8 mouse cellular contexts compared by ENCODE assay signal in the genomic region with DNA sequence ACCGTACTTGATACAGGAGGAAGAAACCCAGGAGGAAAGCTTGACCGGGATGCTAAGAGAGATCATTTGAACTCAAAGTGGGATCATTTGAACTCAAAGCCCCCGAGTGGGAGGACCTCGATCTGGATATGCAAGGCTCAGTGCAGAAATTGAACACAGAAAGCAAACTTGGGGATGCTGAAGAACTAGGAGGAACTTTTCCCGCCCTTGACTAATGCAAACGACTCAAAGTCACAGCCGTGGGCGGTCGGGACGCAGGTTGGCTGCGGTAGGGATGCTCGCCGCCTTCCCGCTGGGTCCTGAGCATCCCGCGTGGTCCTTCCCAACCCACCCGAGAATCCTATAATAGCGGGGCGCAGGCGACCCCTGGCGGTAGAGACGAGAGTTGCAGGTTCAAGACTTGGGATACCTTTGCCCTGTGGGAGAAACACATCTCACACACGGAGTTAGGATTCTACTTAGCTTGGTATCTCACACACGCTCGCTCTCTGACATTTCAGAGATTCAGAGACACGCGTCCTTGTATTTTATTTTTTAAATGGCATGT. TPM values are rescaled to one million over a fixed set of nuclear protein-coding genes. Genes with fewer than 3 reads are reported as not detected.
DNase-seq lines count a peak whose midpoint lies in the region; ATAC-seq and TF ChIP-seq lines count a peak whose summit lies in the region.

No protein-coding gene starts in this region.

- H3K4me2 ChIP-seq in intestine, postnatal 0 days (replicated peaks; ENCODE audit: low read depth), result peak overlapping the region; percentile 68

- intact Hi-C loops in left cerebral cortex, postnatal 25 days (cut with DNase I), result loop anchor here (1.0 to 2.0 kb wide), 3 partner anchors 42 to 114 kb away; a partner anchor contains a TSS

- no peak overlapping the region for H3K27ac ChIP-seq in intestine, postnatal 0 days (ENCODE audit: low read depth, low read length)

- DNase-seq in adrenal gland, postnatal 10 days, result peak; percentile 91
- DNase-seq in embryo, embryonic 11 days, result peak; percentile 89
- DNase-seq in gastrocnemius, postnatal 4 days (ENCODE audit: low spot score in 2 of 2), result peak; percentile 84
- peak; percentile 89 to 94 for DNase-seq in left cerebral cortex, postnatal 25 days (ENCODE audit: low spot score in 2 of 2)
- DNase-seq in mesoderm, embryonic 11.5 days (ENCODE audit: low read depth, low spot score), result peak; percentile 84
- DNase-seq in right cerebral cortex, postnatal 4 days, result peak; percentile 90
- peak; percentile 67 for DNase-seq in yolk sac, embryonic 10.5 days (ENCODE audit: low spot score)

- WGBS in intestine, postnatal 0 days, result under 1% methylated on average over 27 of the region's 27 CpGs

- peak overlapping the region; percentile 33 for H3K4me3 ChIP-seq in intestine, postnatal 0 days (ENCODE audit: low read depth, low read length)

- no peaks in the 10 kb centered on the region for H3K9me3 ChIP-seq in intestine, postnatal 0 days (ENCODE audit: control insufficient read depth)

- peaks cover 5% of the 10 kb centered on the region; the same call in 1 of the 2 replicates for H3K27me3 ChIP-seq in intestine, postnatal 0 days (replicated peaks; ENCODE audit: control insufficient read depth, insufficient read depth, low read length)

- no peak for ATAC-seq in intestine, postnatal 0 days

- no peak overlapping the region for H3K9ac ChIP-seq in intestine, postnatal 0 days (ENCODE audit: low read depth, low read length)

- H3K4me1 ChIP-seq in intestine, postnatal 0 days (replicated peaks; ENCODE audit: control insufficient read depth, insufficient read depth, low read length), result 0 out of 2 replicates have a peak, but pooled peaks cover 5% of the 10 kb centered on the region

- no peaks in the 10 kb centered on the region for H3K36me3 ChIP-seq in intestine, postnatal 0 days (ENCODE audit: control insufficient read depth, insufficient read depth)

- peak; percentile 98 for TF ChIP-seq CTCF in intestine, postnatal 0 days (IDR thresholded peaks at IDR 0.05; ENCODE audit: low read depth)

RNA-seq across cellular contexts. Expression of a gene that starts 2.0 kb away (rescaled TPM):
- total RNA-seq in adrenal gland, postnatal 10 days (2021), result 10 to 100 TPM; 37.1 to 41.3 TPM
- total RNA-seq in gastrocnemius, postnatal 4 days (2021), result 10 to 100 TPM; 33.1 to 34.5 TPM
- 22.1 and 27.1 TPM in 2 replicates for polyA plus RNA-seq in intestine, postnatal 0 days (2015; fragmentation: Nextera tagmentation; extraction: Ambion mirVana)
- 10 to 100 TPM; 34.1 to 40.5 TPM for total RNA-seq in left cerebral cortex, postnatal 25 days (2021)

RNA-seq across cellular contexts. Expression of a gene that starts 16.7 kb away (rescaled TPM):
- 10 to 100 TPM; 11.5 to 11.7 TPM for total RNA-seq in adrenal gland, postnatal 10 days (2021)
- total RNA-seq in gastrocnemius, postnatal 4 days (2021), result 10 to 100 TPM in 1 of 2 experiments, 1 to 10 TPM in 1; 9.7 to 10.8 TPM
- polyA plus RNA-seq in intestine, postnatal 0 days (2015; fragmentation: Nextera tagmentation; extraction: Ambion mirVana), result 8.3 and 9.7 TPM in 2 replicates
- 10 to 100 TPM; 16.6 to 20.0 TPM for total RNA-seq in left cerebral cortex, postnatal 25 days (2021)

RNA-seq across cellular contexts. Expression of a gene that starts 17.0 kb away (rescaled TPM):
- total RNA-seq in adrenal gland, postnatal 10 days (2021), result 1 to 10 TPM; 5.0 to 6.0 TPM
- 1 to 10 TPM; 4.6 to 6.6 TPM for total RNA-seq in gastrocnemius, postnatal 4 days (2021)
- polyA plus RNA-seq in intestine, postnatal 0 days (2015; fragmentation: Nextera tagmentation; extraction: Ambion mirVana), result 1.4 TPM in 2 replicates
- total RNA-seq in left cerebral cortex, postnatal 25 days (2021), result 1 to 10 TPM; 5.4 to 9.9 TPM

RNA-seq across cellular contexts. Expression of a gene that starts 32.7 kb away (rescaled TPM):
- 10 to 100 TPM in 1 of 2 experiments, 1 to 10 TPM in 1; 1.2 to 12.9 TPM for total RNA-seq in adrenal gland, postnatal 10 days (2021)
- 1 to 10 TPM; 2.5 to 3.8 TPM for total RNA-seq in gastrocnemius, postnatal 4 days (2021)
- polyA plus RNA-seq in intestine, postnatal 0 days (2015; fragmentation: Nextera tagmentation; extraction: Ambion mirVana), result 0.12 and 0.54 TPM in 2 replicates
- 10 to 100 TPM; 21.0 to 26.0 TPM for total RNA-seq in left cerebral cortex, postnatal 25 days (2021)

RNA-seq across cellular contexts. Expression of a gene that starts 39.3 kb away (rescaled TPM):
- total RNA-seq in adrenal gland, postnatal 10 days (2021), result 10 to 100 TPM; 18.8 to 29.0 TPM
- 10 to 100 TPM; 18.6 to 21.0 TPM for total RNA-seq in gastrocnemius, postnatal 4 days (2021)
- polyA plus RNA-seq in intestine, postnatal 0 days (2015; fragmentation: Nextera tagmentation; extraction: Ambion mirVana), result 6.2 and 8.7 TPM in 2 replicates
- total RNA-seq in left cerebral cortex, postnatal 25 days (2021), result 10 to 100 TPM; 31.9 to 32.3 TPM
